Mouse (Mus musculus) hindbrain, embryonic 15.5 days (tissue): Measurements from ENCODE around the gene Tigd2. TPM values are rescaled to one million over a fixed set of nuclear protein-coding genes. Genes with fewer than 3 reads are reported as not detected.
"Not testable (repeated sequence)": the region's sequence is repeated elsewhere in the genome, so short reads cannot be mapped to it uniquely, and the experiment has no call there.

Source experiments
- ATAC-seq: fragments of 200-750 bp; cut with Nextera tagmentation; 2 replicates; pipeline ENCODE4 v1.8.0; 2017; ENCODE audit warnings: low read depth, moderate number of reproducible peaks, moderate TSS enrichment; ENCODE audit not compliant: low FRiP score
- H3K27ac ChIP-seq: fragments of 300-500 bp; sonication (generic); replicated peaks from 2 replicates; pipeline ENCODE4 v1.5.1; 2015; ENCODE audit warnings: mild to moderate bottlenecking, inconsistent platforms
- H3K27me3 ChIP-seq: fragments of 300-500 bp; sonication (generic); 2 replicates; pipeline ENCODE4 v1.6.1; 2015; ENCODE audit warnings: control low read depth, inconsistent platforms
- H3K36me3 ChIP-seq: fragments of 300-500 bp; sonication (generic); 2 replicates; pipeline ENCODE4 v1.6.1; 2015; ENCODE audit warnings: control low read depth, inconsistent platforms
- H3K4me1 ChIP-seq: fragments of 300-500 bp; sonication (generic); replicated peaks from 2 replicates; pipeline ENCODE4 v1.6.1; 2015; ENCODE audit warnings: control low read depth, inconsistent platforms
- H3K4me2 ChIP-seq: fragments of 300-500 bp; sonication (generic); 2 replicates; pipeline ENCODE4 v1.6.1; 2015; ENCODE audit warnings: moderate library complexity, mild to moderate bottlenecking, inconsistent platforms
- H3K4me3 ChIP-seq: fragments of 300-500 bp; sonication (generic); 2 replicates; pipeline ENCODE4 v1.5.1; 2015; ENCODE audit warnings: mild to moderate bottlenecking, inconsistent platforms
- H3K9ac ChIP-seq: fragments of 300-500 bp; sonication (generic); 2 replicates; pipeline ENCODE4 v1.6.1; 2015; ENCODE audit warnings: inconsistent platforms
- H3K9me3 ChIP-seq: fragments of 300-500 bp; sonication (generic); 2 replicates; pipeline ENCODE4 v1.6.1; 2016; ENCODE audit warnings: control low read depth, inconsistent platforms
- WGBS: fragments of 180-500 bp; shearing (Covaris S2); methylation state at CpG from one replicate; pipeline ENCODE4 v1.1.7; 2015; 5-methylcytosine and 5-hydroxymethylcytosine counted together
- polyA plus RNA-seq: library from polyadenylated mRNA; unstranded; fragments of >200 nt; fragmentation: Nextera tagmentation; extraction: Ambion mirVana; gene quantifications from 2 replicates; pipeline ENCODE4 v1.2.1, GENCODE M21; 2015

Gene Tigd2
- 10.1 and 10.3 TPM in 2 replicates for polyA plus RNA-seq

DNA sequence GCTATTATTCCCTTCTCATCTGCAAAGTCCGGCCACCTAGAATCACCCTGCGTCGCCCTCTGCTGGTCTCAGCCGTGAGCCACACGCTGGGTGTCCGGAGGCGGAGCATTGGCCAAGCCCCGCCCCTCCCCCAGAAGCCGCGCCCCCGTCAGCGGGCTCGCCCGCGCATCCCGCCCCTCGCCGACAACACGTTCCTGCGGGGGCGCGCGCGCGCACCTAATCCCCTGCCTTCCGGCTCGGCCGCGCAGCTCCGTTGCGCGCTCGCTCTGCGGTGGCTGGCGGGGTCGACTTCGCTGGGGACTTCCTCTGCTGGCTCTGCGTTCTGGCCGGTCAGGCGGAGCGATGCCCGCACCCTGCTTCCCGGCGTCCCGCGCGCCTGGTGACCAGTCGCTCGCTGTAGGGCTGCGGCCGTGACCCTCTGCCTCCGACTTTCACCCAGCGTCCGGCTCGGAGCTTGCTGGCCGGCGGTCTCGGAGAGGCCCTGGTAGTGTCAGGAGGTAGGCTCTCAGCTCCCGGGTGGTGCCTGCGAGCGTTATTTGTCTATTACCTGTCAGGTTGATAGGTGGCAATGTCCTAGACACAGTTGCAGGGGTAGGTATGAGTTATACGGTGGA, at the start of gene Tigd2:
Gene Tigd2 (plus strand): TSS at position 186 of the 614 bp plus-strand sequence.
- peaks cover 11% of the 10 kb centered on the region for H3K4me1 ChIP-seq
- no peaks in the 10 kb centered on the region for H3K27me3 ChIP-seq
- H3K9me3 ChIP-seq: no peaks in the 10 kb centered on the region
- peak within 1 kb of the TSS; percentile 64 for H3K4me3 ChIP-seq
- peak within 1 kb of the TSS; percentile 83 for H3K27ac ChIP-seq
- H3K9ac ChIP-seq: peak within 1 kb of the TSS; percentile 70
- H3K36me3 ChIP-seq: peaks cover 7% of the 10 kb centered on the region
- ATAC-seq: peak; percentile 98
- WGBS: under 1% methylated on average over 60 of the region's 62 CpGs
- H3K4me2 ChIP-seq: peak within 1 kb of the TSS; percentile 65

DNA sequence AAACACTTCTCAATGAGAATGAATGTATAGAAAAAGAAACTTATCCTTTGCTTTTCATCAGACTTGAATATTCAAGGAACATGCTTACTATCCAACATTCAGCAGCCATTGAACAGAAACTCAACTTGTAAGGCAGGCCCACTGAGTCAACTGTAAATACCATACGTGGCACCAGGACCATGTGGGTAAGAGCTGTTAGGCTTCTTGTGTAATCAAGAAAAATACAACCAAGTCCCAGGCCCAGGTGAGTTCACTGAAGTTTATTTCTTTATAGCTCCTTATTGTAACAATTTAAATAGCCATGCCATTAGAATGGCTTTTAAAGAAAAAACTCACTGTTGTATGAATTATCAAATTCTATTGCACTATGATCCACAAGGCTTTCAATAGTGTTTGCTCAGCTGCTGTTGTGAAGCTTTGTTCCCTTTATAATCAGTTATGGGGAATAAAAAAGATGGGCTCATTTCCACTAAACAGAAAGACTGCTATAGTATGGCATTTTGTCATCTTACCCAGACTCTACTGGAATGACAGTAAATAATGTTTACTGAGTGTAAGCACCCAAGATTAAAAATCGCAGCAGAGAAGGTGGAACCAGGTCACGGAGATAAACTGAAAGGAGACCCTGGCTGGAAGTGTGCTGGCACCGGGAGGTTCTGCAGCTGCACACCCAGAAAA, 46.7 kb upstream of the Tigd2 start:
- WGBS: 91% methylated on average over 4 of the region's 4 CpGs

DNA sequence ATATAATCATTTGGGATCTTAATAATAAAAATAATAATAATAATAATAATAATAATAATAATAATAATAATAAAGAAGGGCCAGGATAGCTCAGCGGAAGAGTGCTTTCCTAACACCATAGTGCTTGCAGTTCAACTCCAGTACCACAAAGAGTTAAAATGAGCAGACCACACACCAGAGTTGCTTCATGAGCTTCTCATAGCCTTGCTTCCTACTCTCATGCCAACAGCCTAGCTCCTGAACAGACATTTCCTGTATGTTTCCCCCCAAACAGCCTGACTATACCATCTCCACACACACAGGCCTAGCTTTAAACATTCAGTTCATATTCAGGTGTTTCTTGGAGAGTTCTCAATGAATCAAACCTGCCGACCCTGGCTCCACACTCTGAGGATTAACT, 45.8 kb upstream of the Tigd2 start:
- 94% methylated on average over 2 of the region's 2 CpGs for WGBS
- no peaks in the 10 kb centered on the region for H3K4me1 ChIP-seq
- H3K36me3 ChIP-seq: no peaks in the 10 kb centered on the region
- no peak overlapping the region for H3K4me3 ChIP-seq
- H3K27me3 ChIP-seq: no peaks in the 10 kb centered on the region
- H3K9me3 ChIP-seq: no peaks in the 10 kb centered on the region
- ATAC-seq: no peak
- H3K27ac ChIP-seq: no peak overlapping the region
- H3K4me2 ChIP-seq: no peak overlapping the region
- no peak overlapping the region for H3K9ac ChIP-seq

More for the DNA sequence above, 46.7 kb upstream of the Tigd2 start:
- no peak overlapping the region for H3K27ac ChIP-seq
- H3K4me1 ChIP-seq: no peaks in the 10 kb centered on the region
- H3K4me2 ChIP-seq: no peak overlapping the region
- H3K36me3 ChIP-seq: no peaks in the 10 kb centered on the region
- ATAC-seq: no peak
- H3K9ac ChIP-seq: no peak overlapping the region
- H3K27me3 ChIP-seq: no peaks in the 10 kb centered on the region
- no peaks in the 10 kb centered on the region for H3K9me3 ChIP-seq
- H3K4me3 ChIP-seq: no peak overlapping the region

DNA sequence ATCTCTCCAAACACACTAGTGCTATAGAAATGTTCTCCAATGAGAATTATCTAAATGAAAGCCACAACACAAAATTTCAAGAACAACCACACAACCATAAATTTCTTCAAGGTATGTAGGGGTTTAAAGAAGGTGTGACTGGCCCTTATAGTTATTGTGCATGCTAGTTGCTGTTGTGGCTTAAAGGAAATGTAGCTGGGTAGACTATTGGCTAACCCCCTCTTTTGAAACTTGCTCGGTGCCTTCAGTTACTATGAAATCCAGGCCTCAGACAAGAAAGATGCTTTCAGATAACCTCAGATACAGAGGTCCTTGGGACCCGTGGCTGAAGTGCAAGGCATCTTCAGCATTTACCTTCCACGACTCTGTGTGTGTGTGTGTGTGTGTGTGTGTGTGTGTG, 45.3 kb upstream of the Tigd2 start:
- no peak for ATAC-seq
- no peaks in the 10 kb centered on the region for H3K4me1 ChIP-seq
- H3K27ac ChIP-seq: no peak overlapping the region
- H3K27me3 ChIP-seq: no peaks in the 10 kb centered on the region
- no peaks in the 10 kb centered on the region for H3K36me3 ChIP-seq
- WGBS: 90% methylated on average over 3 of the region's 3 CpGs
- H3K4me3 ChIP-seq: no peak overlapping the region
- H3K9ac ChIP-seq: no peak overlapping the region
- H3K4me2 ChIP-seq: no peak overlapping the region
- no peaks in the 10 kb centered on the region for H3K9me3 ChIP-seq

DNA sequence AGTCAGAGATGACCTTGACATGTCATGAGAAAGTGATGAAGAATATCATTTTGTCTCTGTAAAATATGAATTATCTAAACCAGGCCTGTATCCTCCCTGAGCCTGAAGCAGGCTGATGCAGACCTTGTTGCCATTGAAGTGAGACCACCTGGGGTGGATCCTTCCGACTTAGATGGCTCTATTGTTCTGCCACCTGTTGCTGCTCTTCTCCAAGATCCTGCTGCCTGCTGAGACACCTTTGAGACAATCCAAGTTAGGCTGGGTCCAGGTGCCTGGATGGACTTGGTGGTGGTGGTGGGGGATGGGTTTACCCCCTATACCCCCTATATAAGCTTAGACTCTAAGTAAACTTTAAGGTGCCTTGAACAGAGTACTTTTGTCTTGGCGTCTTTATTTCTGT, 39.7 kb upstream of the Tigd2 start:
- Histone ChIP-seq H3K4me3 (no peak overlapping the region), H3K9me3 (no peaks in the 10 kb centered on the region), H3K27me3 (no peaks in the 10 kb centered on the region), H3K9ac (no peak overlapping the region), H3K36me3 (no peaks in the 10 kb centered on the region), H3K4me2 (no peak overlapping the region), H3K27ac (no peak overlapping the region), H3K4me1 (no peaks in the 10 kb centered on the region)
- 10% methylated on average over 2 of the region's 2 CpGs for WGBS
- no peak for ATAC-seq

DNA sequence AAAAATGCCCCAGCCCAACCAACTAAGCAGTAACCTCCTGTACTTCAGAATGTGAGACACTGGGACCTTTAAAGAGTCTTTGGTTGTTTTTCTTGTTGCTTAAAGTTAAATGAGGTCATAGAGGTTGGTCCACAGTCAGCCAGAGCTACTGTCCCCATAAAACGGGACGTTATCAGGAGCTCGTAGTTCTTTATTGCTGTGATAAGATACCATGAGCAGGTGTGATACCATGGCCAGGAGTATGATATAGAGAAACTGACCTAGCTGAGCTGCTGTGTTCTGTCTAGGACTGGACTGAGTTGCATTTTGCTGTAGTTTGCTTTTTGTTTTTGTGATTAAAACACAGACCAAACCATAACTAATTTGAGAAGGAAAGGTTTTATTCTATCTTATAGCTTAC, 37.4 kb upstream of the Tigd2 start:
- WGBS: 88% methylated on average over 3 of the region's 3 CpGs
- no peak overlapping the region for H3K9ac ChIP-seq
- no peak for ATAC-seq
- H3K36me3 ChIP-seq: no peaks in the 10 kb centered on the region
- H3K4me1 ChIP-seq: no peaks in the 10 kb centered on the region
- H3K4me2 ChIP-seq: no peak overlapping the region
- H3K4me3 ChIP-seq: no peak overlapping the region
- no peaks in the 10 kb centered on the region for H3K27me3 ChIP-seq
- no peaks in the 10 kb centered on the region for H3K9me3 ChIP-seq
- H3K27ac ChIP-seq: no peak overlapping the region

DNA sequence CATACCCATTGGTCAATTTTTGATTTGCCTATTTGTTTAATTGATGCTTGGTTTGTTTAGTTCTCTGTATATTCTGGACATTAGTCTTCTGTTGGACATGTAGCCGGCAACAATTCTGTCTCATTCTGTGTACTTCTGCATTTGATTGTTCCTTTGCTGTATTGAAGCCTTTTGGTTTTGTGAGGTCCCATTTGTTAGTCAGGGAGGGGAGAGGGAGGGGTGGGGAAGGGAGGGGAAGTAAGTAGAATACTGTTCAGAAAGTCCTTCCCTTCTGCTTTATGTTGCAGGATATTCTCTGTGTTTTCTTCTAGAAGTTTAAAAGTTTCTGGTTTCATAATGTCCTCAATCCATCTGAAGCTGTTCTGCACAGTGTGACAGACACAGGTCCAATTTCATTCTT, 34.7 kb upstream of the Tigd2 start:
- Histone ChIP-seq H3K4me3 (no peak overlapping the region), H3K27me3 (no peaks in the 10 kb centered on the region), H3K4me1 (no peaks in the 10 kb centered on the region), H3K36me3 (no peaks in the 10 kb centered on the region), H3K27ac (no peak overlapping the region), H3K4me2 (no peak overlapping the region), H3K9me3 (no peaks in the 10 kb centered on the region), H3K9ac (no peak overlapping the region)
- no peak for ATAC-seq
- 67% methylated on average over 1 of the region's 1 CpGs for WGBS

DNA sequence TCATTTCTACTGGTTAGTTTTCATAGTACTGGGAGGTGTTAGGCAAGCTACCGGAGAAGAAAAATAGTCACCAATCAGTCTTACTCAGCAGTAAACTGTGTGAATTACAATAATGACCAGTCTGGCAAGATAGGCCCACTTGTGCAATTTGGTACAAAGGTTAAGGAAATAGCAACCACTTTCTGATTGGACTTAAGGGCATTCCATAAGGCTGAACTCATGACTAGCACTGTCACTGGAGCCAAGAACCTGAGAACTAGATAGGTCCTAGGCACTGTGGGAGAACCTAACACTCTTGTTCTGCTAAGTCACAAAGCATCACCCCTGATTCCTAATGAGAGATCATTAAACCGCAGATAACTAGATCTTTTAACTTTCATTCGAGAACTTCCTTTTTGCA, 30.6 kb upstream of the Tigd2 start:
- no peak overlapping the region for H3K27ac ChIP-seq
- H3K4me2 ChIP-seq: no peak overlapping the region
- no peak for ATAC-seq
- H3K27me3 ChIP-seq: no peaks in the 10 kb centered on the region
- no peaks in the 10 kb centered on the region for H3K4me1 ChIP-seq
- no peak overlapping the region for H3K9ac ChIP-seq
- no peaks in the 10 kb centered on the region for H3K36me3 ChIP-seq
- WGBS: 91% methylated on average over 3 of the region's 3 CpGs
- no peak overlapping the region for H3K4me3 ChIP-seq
- H3K9me3 ChIP-seq: no peaks in the 10 kb centered on the region

DNA sequence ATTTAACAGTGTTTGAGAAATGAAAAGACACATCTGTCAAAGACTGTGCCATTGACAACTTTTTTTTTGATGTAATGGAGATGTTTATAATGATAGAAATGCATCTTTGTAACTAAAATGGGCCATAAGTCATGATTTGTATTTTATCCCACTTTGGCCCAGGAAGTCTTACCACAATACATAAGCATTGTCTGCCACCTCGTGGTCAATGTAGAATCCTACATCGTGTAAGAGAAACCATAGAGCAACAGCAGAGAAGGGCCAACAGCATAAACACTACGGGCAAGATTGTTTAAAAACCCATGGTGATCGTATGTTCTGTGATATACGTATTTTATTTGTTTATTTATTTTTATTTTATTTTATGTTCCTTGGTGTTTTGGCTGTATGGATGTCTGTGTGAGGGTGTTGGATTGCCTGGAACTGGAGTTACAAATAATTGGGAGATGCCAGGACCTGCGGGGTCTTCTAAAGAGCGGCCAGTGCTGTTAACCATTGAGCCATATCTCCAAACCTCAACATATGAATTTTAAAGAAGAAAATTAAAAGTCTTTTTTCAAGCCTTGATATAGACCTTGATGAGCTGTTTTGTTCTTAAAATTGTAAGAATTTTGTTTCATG, 28.2 kb upstream of the Tigd2 start:
- H3K4me3 ChIP-seq: no peak overlapping the region
- no peaks in the 10 kb centered on the region for H3K9me3 ChIP-seq
- no peaks in the 10 kb centered on the region for H3K36me3 ChIP-seq
- H3K9ac ChIP-seq: no peak overlapping the region
- no peak overlapping the region for H3K4me2 ChIP-seq
- ATAC-seq: peak; percentile 91
- no peaks in the 10 kb centered on the region for H3K4me1 ChIP-seq
- no peak overlapping the region for H3K27ac ChIP-seq
- 45% methylated on average over 7 of the region's 7 CpGs for WGBS
- H3K27me3 ChIP-seq: no peaks in the 10 kb centered on the region

DNA sequence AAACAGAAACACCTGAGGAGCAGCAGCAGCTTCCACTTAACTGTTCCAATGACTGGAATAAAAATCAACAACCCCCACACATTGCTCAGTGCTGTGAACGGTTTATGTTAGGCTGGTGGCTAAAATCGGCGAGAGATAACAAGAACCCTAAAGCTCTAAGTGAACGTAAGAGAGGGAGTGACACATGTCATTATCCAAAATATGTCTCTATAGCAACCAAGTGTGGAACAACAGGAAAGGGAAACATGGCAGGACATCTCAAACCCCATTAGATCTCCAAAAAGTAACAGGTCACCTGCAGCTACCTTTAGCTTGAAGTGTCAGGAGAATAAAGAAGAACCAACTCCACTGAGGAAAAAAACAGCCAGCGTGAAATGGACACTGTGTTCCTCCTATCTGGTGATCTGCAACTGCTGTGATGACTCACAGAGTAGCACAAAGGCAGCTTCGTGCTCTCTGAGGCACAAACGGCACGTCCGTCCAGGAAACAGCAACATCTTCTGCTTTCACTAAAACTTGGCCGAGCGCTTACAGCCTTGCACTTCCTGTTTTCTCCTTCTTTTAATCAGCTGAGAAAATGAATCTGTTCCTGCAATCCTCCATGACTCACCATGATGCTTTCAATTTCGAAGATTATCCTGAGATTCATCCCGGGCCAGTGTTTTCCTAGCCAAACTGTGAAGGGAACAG, 23.5 kb upstream of the Tigd2 start:
- H3K9ac ChIP-seq: no peak overlapping the region
- no peaks in the 10 kb centered on the region for H3K4me1 ChIP-seq
- WGBS: 76% methylated on average over 13 of the region's 13 CpGs
- H3K27ac ChIP-seq: no peak overlapping the region
- no peak overlapping the region for H3K4me2 ChIP-seq
- ATAC-seq: no peak
- H3K36me3 ChIP-seq: no peaks in the 10 kb centered on the region
- no peaks in the 10 kb centered on the region for H3K27me3 ChIP-seq
- no peak overlapping the region for H3K4me3 ChIP-seq
- no peaks in the 10 kb centered on the region for H3K9me3 ChIP-seq

DNA sequence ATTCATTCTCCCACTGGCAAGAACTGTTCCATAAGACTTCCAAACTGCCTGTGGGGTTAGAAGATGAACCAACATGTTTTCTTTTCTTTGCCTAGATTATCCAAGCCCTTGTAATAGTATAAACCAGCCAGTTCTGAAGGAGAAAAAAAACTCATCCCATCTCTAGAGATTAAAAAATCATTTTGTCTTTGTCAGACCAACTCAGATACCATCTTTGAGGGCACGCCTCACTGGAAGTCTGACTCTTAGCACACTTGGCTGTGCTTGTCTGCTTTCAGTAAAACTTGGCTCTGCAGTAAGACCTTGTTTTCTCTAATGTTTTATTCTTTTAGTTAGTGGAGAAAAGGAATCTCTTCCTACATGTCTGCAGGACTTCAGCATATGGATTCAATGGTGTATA, 18.7 kb upstream of the Tigd2 start:
- H3K4me3 ChIP-seq: no peak overlapping the region
- no peaks in the 10 kb centered on the region for H3K4me1 ChIP-seq
- H3K9ac ChIP-seq: no peak overlapping the region
- H3K4me2 ChIP-seq: no peak overlapping the region
- no peaks in the 10 kb centered on the region for H3K9me3 ChIP-seq
- WGBS: 80% methylated on average over 1 of the region's 1 CpGs
- no peak overlapping the region for H3K27ac ChIP-seq
- ATAC-seq: no peak
- no peaks in the 10 kb centered on the region for H3K27me3 ChIP-seq
- no peaks in the 10 kb centered on the region for H3K36me3 ChIP-seq

DNA sequence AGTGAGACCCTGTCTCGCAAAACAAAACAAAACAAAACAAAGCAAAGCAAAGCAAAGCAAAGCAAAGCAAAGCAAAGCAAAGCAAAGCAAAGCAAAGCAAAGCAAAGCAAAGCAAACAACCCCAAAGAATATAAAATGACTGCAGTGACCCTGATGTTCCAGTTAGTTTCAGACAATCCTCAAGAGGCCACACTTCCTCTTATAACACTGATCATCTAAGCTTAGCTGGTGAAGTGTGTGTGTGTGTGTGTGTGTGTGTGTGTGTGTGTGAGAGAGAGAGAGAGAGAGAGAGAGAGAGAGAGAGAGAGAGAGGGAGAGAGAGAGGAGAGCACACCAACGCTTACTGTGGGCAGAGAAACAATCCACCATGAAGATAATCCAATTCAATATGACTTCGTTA, 14.2 kb upstream of the Tigd2 start:
- H3K36me3 ChIP-seq, H3K27me3 ChIP-seq, H3K4me3 ChIP-seq, H3K9ac ChIP-seq, H3K9me3 ChIP-seq, H3K4me2 ChIP-seq, H3K27ac ChIP-seq, H3K4me1 ChIP-seq, ATAC-seq: not testable (repeated sequence)
- WGBS: 77% methylated on average over 3 of the region's 3 CpGs
